Mouse (Mus musculus) CD4-positive, CD25-positive, alpha-beta regulatory T cell, adult 4 months (primary cell): ENCODE measurements around the gene H2-Q2. TPM values are rescaled to one million over a fixed set of nuclear protein-coding genes. Genes with fewer than 3 reads are reported as not detected.
"Not testable (repeated sequence)": the region's sequence is repeated elsewhere in the genome, so short reads cannot be mapped to it uniquely, and the experiment has no call there.

Experiments
- ATAC-seq: one replicate; pipeline ENCODE4 v1.8.0; 2017
- polyA plus RNA-seq, 2 experiments: library from polyadenylated mRNA; unstranded; fragments of 100-300 nt; shearing (Covaris generic); gene quantifications; one replicate each; pipeline ENCODE4 v1.2.1; 2017

Gene H2-Q2
- polyA plus RNA-seq: 10 to 100 TPM in 1 of 2 experiments, 1 to 10 TPM in 1; 9.8 to 10.8 TPM

DNA sequence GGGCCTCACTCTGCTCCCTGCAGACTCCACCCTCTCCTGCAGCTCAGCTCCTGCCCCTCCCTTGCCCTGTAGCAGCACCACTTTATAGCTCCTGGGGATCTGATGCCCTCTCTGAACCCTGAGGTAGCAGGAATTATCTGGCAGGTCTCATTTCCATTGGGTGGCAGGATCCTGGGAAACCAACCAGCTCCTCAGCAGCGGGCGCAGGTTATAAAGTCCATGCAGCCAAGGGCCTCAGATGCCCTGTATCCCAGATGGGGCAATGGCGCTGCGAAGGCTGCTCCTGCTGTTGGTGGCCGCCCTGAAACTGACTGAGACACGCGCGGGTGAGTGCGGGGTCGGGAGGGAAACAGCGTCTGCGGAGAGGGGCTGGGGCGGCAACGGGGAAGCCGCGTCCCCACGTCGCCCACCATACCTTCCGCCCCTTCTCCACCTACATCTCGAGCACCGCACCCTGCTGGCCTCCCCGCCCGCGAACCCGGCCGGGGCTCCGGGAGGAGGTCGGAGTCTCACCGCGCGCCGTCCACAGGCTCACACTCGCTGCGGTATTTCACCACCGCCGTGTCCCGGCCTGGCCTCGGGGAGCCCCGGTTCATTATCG is at the start of gene H2-Q2:
Gene H2-Q2 (plus strand): TSS at position 172 of the 601 bp plus-strand sequence.
- ATAC-seq: peak; percentile 61

DNA sequence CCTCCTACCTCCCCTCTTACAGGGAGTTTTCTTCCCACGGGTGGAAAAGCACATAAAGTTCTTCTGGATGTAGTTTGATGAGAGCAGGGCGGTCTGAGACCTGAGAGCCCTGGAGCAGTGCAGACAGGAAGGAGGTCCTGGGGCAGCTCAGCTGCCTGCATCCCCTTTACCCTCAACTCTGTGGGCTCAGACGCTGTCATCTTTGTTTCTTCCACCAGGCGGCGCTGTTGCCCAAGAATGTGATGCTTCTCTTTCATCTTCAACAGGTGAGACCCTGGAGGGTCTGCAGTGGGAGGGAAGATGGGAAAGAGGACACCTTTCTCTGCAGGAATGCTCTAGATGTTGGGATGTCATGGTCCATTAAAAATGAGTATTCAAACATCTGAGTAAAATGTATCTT is 46.2 kb upstream of the H2-Q2 start:
- ATAC-seq: not testable (repeated sequence)

DNA sequence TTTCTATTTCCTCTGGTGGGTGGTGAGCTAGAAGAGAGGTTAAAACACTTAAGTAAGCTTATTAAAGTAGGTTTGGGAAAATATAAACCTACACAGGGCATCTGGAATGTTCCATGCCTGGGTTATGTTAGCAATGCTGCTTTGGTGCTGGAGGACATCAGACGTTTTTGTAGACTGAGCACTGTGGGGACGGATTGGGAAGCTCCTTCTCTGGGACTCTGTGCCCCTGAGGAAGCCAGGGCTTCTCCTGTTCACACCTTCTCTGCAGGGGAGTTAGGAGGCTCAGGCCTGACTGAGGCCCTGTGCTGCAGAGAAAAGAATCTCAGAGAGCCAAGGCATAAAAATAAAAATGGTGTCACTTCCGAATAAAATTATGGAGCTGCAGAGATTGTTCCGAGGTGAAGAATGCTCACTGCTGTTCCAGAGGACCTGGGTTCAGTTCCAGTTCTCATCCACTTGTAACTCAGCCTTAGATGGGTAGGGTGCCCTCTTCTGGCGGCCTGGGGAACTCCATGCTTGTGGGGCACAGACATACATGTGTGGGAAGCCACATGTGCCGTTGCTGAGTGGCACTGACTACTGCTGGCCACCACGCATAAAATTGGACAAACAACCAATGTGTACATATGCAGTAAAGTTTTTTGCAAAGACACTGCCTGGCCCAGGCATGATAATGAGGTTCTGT is 41.6 kb upstream of the H2-Q2 start:
- not testable (repeated sequence) for ATAC-seq

DNA sequence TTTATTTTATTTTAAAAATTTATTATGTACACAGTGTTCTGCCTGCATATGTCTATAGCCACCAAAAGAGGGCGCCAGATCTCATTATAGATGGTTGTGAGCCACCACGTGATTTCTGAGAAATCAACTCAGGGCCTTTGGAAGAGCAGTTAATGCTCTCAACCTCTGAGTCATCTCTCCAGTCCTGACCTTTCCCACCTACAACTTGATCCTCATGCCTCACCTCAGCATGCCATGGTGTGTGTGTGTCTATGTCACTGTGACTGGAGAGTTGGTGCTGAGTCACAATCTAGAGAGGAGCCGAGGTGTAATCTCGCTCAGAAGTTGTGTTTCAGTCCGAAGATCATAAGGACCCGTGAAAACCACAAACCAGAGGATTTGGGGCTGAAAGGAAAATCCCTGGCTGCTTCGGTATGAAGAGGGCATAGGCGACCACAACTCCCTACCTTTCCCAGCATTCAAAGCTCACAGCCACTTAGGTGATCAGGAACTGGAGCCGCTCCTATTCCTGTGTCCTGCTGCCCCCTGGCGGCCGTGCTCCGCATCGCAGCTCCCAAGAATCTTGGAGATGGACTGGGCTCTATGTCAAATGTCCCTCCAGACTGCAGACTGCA is 40.3 kb upstream of the H2-Q2 start:
- ATAC-seq: peak; percentile 85

DNA sequence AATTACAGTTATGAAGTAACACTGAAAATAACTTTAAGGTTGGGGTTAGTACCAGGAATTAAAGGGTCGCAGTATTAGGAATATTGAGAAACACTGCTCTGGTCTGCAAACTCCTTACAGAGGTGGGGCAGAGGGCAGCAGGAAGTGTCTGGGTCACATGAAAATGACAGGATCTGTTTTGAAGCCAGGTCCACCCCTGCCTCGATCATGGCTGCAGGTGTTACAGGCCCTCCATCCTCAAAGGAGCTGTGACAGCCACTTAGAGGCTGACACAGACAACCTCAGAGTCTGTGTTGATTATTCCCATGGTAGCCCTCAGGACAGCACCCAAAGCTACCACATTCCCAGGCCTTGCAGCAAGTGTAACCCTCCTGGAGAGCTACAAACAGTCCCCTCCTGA is 38.8 kb upstream of the H2-Q2 start:
- no peak for ATAC-seq

DNA sequence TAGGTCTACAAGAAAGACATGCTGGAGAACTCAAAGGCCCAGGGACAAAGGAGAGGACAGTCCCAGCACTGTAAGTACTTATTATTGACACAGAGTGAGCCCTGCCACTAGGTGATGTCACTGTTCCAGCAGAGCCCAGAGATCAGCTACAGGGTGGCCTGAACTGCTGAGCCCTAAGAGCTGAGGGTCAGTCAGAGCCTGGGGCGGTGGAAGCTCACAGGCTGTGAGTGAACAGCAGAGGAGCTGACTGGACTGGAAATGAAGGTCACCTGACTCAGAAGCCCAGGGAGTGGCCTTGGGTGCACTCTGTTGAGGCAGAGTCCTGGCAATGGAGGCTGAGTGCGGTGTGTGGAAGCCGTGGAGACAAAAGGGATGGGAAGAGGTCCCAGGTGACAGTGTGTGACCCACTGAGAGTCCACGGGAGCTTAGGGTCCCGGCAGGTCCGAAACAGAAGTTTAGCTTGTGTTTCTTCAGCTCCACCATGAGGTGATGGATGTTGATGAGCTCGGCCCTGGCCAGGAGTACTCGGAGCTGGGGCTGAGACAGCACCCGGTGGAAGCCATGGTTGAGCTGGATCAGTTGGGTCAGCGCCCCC is 38.2 kb upstream of the H2-Q2 start:
- no peak for ATAC-seq

DNA sequence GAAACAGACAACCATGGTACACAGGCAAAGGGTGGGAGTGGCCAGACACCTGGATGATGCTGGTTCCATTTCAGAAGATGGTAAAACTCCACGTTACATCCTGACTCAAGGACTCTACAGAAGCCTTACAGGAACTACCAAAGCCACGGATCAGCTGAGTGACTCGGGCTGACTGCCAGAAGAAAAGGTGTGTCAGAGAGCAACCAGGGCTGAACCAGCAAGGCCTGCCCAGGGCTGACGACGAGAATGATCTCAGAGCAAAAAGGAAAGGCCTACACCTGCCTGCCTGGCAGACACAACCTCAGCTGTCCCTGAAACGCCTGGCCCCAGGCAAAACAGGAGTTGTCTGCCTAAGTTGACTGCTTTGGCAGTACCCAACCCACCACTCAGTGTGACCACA is 37.6 kb upstream of the H2-Q2 start:
- no peak for ATAC-seq

DNA sequence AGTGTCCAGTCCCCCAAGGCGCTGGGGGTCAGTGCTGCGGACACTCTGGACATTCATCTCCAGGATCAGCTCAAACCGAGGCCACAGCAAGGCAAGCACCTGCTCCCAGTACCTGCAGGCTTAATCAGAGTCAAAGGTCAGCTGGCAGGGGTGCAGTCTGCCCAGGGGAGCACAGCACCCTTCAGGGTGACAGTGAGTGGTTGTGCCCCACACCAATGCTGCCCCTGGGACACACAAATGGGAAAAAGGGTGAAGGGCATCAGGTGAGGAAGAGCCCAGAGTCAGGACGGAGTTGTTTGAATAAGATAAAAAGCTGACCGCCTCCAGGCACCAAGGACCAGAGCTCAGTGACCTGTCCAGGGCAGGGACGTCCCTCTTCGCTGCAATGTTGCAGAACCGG is 37.1 kb upstream of the H2-Q2 start:
- not testable (repeated sequence) for ATAC-seq

DNA sequence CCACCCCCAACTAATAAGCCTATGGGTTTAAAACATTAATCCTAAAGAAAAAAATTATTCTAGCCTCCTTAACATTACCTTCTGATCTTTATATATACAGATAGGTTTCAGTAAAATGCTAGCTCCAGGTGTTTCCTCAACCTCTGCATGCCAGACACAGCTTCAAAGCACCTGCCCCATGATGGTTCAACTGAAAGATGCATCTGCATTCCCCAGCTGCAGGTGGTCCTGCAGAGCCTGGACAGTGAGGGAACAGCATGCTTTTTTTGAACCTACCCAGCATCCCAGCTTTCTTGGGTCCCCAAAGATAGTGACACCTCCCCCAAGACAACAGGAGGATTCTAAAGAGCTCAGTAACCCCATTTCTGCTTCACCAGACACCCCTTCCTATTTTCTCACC is 23.4 kb upstream of the H2-Q2 start:
- no peak for ATAC-seq

DNA sequence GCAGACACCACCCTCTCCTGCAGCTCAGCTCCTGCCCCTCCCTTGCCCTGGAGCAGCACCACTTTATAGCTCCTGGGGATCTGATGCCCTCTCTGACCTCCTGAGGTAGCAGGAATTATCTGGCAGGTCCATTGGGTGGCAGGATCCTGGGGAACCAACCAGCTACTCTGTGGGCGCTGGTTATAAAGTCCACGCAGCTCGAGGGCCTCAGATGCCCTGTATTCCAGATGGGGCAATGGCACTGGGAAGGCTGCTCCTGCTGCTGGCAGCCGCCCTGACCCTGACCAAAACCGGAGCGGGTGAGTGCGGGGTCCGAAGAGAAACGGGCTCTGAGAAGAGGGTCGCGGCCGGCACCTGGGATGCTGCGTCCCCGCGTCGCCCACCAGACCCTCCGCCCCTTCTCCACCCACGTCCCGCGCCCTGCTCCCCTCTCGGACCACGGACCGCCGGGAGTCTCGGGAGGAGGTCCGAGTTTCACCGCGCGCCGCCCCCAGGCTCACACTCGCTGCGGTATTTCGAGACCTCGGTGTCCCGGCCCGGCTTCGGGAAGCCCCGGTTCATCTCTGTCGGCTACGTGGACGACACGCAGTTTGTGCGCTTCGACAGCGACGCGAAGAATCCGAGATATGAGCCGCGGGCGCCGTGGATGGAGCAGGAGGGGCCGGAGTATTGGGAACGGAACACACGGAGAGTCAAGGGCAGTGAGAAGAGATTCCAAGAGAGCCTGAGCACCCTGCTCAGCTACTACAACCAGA is 21.5 kb upstream of the H2-Q2 start, which contains the start of gene H2-Q1:
Gene H2-Q1 (plus strand): TSS at position 79 of the 755 bp plus-strand sequence.
- ATAC-seq: peak; percentile 34

DNA sequence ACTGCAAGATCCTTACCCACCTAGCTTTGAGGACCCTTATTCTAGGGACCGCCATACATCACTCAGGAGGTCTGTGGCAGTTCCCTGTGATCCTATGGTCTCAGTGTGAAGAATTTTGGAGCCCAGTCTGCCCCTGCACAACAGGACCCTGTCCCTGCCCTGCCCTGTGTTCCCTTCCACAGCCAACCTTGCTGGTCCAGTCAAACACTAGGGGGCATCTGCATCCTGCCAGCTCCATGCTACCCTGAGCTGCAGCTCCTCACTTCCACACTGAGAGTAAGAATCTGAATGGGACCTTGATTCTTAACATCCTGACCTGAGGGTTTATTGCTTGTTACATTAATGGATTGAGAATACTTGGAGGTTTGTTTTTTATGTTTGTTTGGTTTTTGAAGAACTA is 16.9 kb upstream of the H2-Q2 start:
- ATAC-seq: not testable (repeated sequence)

DNA sequence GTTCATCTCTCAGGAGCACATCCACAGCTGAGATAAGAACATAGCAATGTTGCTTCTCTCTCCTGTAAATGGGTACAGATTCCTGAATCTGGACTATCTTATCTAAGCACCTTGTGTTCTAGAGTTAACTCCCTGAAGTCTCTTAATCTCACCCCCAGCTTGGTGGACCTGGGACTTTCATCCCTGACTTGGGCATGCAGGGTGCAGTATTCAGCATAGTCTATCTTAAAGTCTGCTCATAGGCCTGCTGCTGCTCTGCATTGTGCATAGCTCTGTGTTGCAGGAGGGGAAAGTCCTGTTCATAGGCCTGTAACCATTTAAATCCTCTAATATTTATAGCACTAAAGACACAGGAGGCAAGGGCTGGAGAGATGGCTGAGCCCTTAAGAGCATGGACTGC is 16.0 kb upstream of the H2-Q2 start:
- not testable (repeated sequence) for ATAC-seq

DNA sequence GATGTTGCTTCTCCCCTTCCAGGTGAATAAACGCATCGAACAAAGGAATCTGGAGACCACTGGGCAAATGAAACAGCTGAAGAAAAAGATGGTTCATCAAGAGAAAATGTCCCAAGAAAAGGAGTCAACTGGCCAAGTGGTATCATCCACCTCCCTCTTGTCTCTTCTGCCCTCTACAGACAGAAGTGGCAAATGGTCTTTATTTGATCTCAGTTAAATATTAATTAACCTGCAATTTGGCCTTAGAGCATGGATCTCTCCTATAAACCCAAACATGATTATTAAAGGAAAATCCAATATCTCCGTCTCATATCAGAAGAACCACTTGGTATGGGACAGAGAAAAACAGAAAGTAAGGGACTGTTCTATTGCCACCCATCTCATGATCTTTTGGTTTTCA is 12.3 kb upstream of the H2-Q2 start:
- not testable (repeated sequence) for ATAC-seq

DNA sequence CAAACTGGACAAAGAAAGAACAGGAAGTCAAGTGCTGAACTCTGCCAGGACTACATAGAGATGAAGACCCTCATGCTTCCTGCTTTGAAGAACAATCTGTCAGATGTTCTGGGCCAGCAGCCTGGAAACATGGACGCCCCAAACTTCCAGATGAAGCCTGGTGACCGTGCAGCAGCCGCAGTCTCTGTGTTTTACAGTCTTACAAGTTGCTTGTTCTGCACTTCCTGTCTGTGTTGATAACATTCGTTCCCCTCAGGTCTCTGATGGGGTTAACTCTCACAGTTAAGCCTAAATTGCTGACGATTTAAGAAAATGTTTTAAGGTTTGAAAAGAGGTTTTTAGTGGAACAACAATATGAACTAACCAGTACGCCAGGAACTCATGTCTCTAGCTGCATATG is 10.5 kb upstream of the H2-Q2 start:
- ATAC-seq: peak; percentile 62

DNA sequence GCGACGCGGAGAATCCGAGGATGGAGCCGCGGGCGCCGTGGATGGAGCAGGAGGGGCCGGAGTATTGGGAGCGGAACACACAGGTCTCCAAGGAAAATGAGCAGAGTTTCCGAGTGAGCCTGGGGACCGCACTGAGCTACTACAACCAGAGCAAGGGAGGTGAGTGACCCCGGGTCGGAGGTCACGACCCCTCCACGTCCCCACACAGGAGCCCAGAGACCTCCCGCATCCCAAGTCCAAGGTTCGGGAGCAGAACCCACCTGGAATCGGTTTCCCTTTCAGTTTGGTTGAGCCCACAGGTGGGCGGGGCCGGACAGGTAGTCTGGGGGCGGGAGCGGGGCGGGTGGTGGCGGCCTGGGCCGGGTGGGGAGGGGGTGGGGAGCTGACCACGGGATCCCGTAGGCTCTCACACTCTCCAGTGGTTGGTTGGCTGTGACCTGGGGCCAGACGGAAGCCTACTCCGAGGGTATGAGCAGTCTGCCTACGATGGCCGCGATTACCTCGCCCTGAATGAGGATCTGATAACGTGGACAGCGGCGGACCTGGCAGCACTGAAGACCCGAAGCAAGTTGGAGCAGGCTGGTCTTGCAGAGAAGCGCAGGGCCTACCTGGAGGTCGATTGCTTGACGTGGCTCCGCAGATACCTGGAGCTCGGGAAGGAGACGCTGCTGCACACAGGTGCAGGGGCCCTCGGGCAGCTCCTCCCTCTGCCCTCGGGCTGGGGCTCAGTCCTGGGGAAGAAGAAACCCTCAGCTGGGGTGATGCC is 852 bp downstream of the H2-Q2 start:
- ATAC-seq: peak; percentile 60

DNA sequence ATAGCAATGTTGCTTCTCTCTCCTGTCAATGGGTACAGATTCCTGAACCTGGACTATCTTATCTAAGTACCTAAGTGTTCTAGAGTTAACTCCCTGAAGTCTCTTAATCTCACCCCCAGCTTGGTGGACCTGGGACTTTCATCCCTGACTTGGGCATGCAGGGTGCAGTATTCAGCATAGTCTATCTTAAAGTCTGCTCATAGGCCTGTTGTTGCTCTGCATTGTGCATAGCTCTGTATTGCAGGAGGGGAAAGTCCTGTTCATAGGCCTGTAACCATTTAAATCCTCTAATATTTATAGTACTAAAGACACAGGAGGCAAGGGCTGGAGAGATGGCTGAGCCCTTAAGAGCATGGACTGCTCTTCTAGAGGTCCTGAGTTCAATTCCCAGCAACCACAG is 5.6 kb downstream of the H2-Q2 start:
- not testable (repeated sequence) for ATAC-seq

DNA sequence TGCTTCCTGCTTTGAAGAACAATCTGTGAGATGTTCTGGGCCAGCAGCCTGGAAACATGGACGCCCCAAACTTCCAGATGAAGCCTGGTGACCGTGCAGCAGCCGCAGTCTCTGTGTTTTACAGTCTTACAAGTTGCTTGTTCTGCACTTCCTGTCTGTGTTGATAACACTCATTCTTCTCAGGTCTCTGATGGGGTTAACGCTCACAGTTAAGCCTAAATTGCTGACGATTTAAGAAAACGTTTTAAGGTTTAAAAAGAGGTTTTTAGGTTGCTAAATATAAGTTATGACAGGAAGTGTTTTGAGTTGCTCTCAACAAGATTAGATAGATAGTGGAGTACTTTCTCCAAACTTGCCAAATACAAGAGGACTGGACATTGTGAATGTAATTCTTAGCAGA is 11.2 kb downstream of the H2-Q2 start:
- peak; percentile 85 for ATAC-seq

DNA sequence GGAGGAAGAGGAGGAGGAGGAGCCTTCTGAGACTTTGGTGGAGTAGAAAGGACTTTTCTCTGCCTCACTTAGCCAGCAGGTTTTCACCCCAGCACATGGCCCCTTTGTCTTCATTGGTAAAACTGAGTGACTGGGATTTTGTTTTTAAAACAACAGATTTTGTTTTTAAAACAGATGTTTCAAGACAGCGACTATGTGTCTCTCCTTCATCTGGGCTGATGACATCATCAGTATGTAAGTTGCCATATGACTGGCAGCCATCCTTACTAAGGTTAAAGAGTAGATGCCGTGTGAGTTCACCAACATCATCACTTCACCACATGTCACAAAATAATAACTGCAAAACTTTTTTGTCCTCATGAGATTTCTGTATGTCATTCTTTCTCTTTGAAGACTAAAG is 12.0 kb downstream of the H2-Q2 start:
- ATAC-seq: peak; percentile 33

DNA sequence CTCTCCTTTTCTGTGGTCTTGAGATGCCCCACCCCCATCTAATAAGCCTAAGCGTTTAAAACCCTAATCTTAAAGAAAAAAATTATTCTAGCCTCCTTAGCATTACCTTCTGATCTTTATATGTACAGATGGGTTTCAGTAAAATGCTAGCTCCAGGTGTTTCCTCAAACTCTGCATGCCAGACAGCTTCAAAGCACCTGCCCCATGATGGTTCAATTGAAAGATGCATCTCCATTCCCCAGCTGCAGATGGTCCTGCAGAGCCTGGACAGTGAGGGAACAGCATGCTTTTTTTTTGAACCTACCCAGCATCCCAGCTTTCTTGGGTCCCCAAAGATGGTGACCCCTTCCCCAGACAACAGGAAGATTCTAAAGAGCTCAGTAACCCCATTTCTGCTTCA is 15.0 kb downstream of the H2-Q2 start:
- no peak for ATAC-seq

DNA sequence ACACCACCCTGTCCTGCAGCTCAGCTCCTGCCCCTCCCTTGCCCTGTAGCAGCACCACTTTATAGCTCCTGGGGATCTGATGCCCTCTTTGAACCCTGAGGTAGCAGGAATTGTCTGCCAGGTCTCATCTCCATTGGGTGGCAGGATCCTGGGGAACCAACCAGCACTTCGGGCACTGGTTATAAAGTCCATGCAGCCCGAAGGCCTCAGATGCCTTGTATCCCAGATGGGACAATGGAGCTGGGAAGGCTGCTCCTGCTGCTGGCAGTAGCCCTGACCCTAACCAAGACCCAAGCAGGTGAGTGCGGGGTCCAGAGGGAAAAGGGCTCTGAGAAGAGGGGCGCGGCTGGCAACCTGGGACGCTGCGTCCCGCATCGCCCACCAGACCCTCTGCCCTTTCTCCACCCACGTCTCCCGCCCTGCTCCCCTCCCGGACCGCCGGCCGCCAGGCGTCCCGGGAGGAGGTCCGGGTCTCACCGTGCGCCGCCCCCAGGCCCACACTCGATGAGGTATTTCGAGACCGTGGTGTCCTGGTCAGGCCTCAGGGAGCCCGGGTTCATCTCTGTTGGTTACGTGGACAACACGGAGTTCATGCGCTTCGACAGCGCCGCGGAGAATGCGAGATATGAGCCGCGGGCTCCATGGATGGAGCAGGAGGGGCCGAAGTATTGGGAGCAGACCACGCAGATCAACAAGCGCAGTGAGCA is 16.9 kb downstream of the H2-Q2 start:
- ATAC-seq: no peak

DNA sequence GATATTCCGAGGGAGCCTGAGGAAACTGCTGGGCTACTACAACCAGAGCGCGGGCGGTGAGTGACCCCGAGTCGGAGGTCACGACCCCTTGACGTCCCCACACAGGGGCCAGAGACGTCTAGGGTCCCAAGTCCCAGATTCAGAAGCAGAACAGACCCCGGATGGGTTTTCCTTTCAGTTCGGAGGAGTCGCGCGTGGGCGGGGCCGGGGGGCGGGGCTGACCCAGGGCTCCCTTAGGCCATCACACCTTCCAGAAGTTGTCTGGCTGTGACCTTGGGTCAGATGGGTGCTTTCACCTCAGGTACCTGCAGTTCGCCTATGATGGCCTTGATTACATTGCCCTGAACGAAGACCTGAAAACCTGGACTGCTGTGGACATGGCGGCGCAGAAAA is 17.4 kb downstream of the H2-Q2 start:
- ATAC-seq: peak; percentile 41
